Mouse (Mus musculus): ENCODE measurements at regions not wholly inside any gene's neighbourhood (a gene's known extent, or its start where the extent isn't known, plus 50 kb on each side); places are given as distances from the start of the nearest gene placed in this dataset.

GRCm38 (mm10) chr17:48881946-48882345 is 50.2 kb upstream of the Lrfn2 start:
- DNase-seq (ENCODE audit: low read depth, low spot score), result no peak

Data from R1 (cell line).